Mouse (Mus musculus) lung, postnatal 0 days (tissue): ENCODE results near the gene Pip4k2a.

Experiments
- CTCF ChIP-seq: IDR thresholded peaks from 2 replicates; pipeline ENCODE4 v1.5.1; 2016; ENCODE audit warnings: antibody characterized with exemption, mild to moderate bottlenecking
- EP300 ChIP-seq: IDR thresholded peaks from 2 replicates; pipeline ENCODE4 v1.6.1; 2016; ENCODE audit warnings: antibody characterized with exemption, mild to moderate bottlenecking, control low read depth

DNA sequence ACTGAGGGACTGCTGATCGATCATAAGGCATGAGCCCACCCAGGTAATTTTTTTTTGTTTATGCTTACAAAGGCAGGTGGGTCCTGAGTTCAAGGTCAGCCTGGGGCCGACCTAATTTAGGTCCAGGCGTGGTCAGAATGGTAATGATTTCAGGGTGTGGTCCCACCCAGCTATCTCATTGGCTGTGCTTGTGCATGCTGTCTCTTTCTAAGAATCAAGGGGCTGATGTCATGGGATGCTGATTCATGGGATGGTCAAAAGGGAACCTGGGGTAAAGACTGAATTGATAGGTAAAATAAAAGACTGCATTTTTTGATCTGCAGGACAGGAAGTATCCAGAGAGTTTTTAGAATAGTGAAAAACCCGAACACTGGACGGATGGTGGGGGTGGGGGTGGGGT, 31.4 kb downstream of the Pip4k2a start:
- no peak for TF ChIP-seq CTCF
- no peak for TF ChIP-seq EP300
